Mouse (Mus musculus): ENCODE results near the gene Spin1.

- no peak for TF ChIP-seq CTCF (IDR thresholded peaks at IDR 0.05; ENCODE audit: insufficient read depth, low read depth, low read length)
- no peak for TF ChIP-seq POLR2A (IDR thresholded peaks at IDR 0.05; ENCODE audit: insufficient read depth, low read depth, low read length)
Observed at GRCm38 (mm10) chr13:51120734-51121133, 20.1 kb downstream of the Spin1 start.
